In the genomic region with DNA sequence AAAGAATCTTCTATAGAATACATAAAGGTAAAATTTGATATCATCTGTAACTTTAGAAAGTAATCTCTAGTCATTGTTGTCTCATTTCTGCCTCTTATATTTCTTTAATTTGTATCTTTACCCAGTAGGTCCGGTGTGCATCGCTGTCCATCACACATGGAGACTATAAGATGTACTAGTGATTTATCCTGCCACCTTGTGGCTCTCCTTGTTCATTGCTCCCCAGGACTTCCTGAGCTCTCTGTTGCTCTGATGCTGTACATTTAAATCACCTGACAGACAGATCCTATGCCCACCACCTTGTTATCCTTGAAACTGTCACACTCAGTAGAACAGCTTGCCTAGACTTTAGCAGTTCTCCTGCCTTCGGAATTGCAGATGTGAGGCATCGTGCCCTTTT, we compare ENCODE assay signal across 8 mouse cellular contexts. TPM values are rescaled to one million over a fixed set of nuclear protein-coding genes. Genes with fewer than 3 reads are reported as not detected.
DNase-seq lines count a peak whose midpoint lies in the region; ATAC-seq and TF ChIP-seq lines count a peak whose summit lies in the region.

No protein-coding gene starts in this region.

- peak; percentile 19 to 69 (median 63); a peak in 4 of 6 replicates for TF ChIP-seq CTCF in MEL (IDR thresholded peaks at IDR 0.05 in 2 of 3, conservative IDR thresholded peaks at IDR 0.05 in 1 of 3; ENCODE audit: control insufficient read depth in 1 of 3, insufficient read depth in 1 of 3, low read depth in 2 of 3, low read length in 3 of 3, poor library complexity in 1 of 3, severe bottlenecking in 1 of 3)

- no peak overlapping the region for H3K4me3 ChIP-seq in kidney, embryonic 15.5 days (replicated peaks)
- no peak overlapping the region for H3K4me3 ChIP-seq in MEL (ENCODE audit: control insufficient read depth in 1 of 2, insufficient read depth in 1 of 2, low read depth in 2 of 2, low read length in 2 of 2)

- H3K79me2 ChIP-seq in MEL (ENCODE audit: control insufficient read depth, insufficient read depth, low read length, poor library complexity) = no peaks in the 10 kb centered on the region

- H3K27me3 ChIP-seq in kidney, embryonic 15.5 days = no peaks in the 10 kb centered on the region
- no peaks in the 10 kb centered on the region for H3K27me3 ChIP-seq in MEL (ENCODE audit: control insufficient read depth in 1 of 2, insufficient read depth in 2 of 2, low read length in 2 of 2)

- TF ChIP-seq EP300 in MEL (IDR thresholded peaks at IDR 0.05; ENCODE audit: low read depth in 1 of 2, low read length in 2 of 2) = no peak

- no peak overlapping the region for H3K9ac ChIP-seq in kidney, embryonic 15.5 days
- H3K9ac ChIP-seq in MEL (ENCODE audit: control insufficient read depth, low read depth, low read length, poor library complexity, severe bottlenecking) = no peak overlapping the region

- no peak overlapping the region for H3K4me2 ChIP-seq in kidney, embryonic 15.5 days

- H3K36me3 ChIP-seq in kidney, embryonic 15.5 days = peaks cover 81% of the 10 kb centered on the region
- peaks cover 0 to 21% of the 10 kb centered on the region in 2 experiments; a peak in 2 of 4 replicates for H3K36me3 ChIP-seq in MEL (ENCODE audit: control insufficient read depth in 1 of 2, insufficient read depth in 2 of 2, low read length in 2 of 2)

- ATAC-seq in kidney, embryonic 15.5 days (replicated peaks; ENCODE audit: low FRiP score) = no peak
- ATAC-seq in granulocyte monocyte progenitor cell, adult 5-6 weeks (replicated peaks; ENCODE audit: poor library complexity, severe bottlenecking) = peak; percentile 55; the same call in 1 of the 2 replicates
- no peak for ATAC-seq in erythroid progenitor cell, adult 5-6 weeks (replicated peaks; ENCODE audit: low FRiP score, poor library complexity, severe bottlenecking)

- H3K27ac ChIP-seq in kidney, embryonic 15.5 days = no peak overlapping the region
- no peak overlapping the region for H3K27ac ChIP-seq in MEL (ENCODE audit: control insufficient read depth, low read depth, low read length)

- no peaks in the 10 kb centered on the region for H3K9me3 ChIP-seq in kidney, embryonic 15.5 days (replicated peaks)
- H3K9me3 ChIP-seq in MEL (replicated peaks; ENCODE audit: insufficient read depth, low read length) = no peaks in the 10 kb centered on the region

- peak; percentile 43 for TF ChIP-seq RAD21 in MEL (IDR thresholded peaks at IDR 0.05; ENCODE audit: low read depth, low read length)

- 83% methylated on average over 4 of the region's 4 CpGs for WGBS in kidney, embryonic 15.5 days

- H3K4me1 ChIP-seq in kidney, embryonic 15.5 days = no peaks in the 10 kb centered on the region
- no peaks in the 10 kb centered on the region for H3K4me1 ChIP-seq in MEL (ENCODE audit: control insufficient read depth in 1 of 2, insufficient read depth in 2 of 2, low read length in 2 of 2)

- peak; percentile 11 for DNase-seq in kidney, adult 11 months
- DNase-seq in CD4-positive, CD25-positive, alpha-beta regulatory T cell, adult 2 months (ENCODE audit: low read depth, low spot score) = peak; percentile 68
- DNase-seq in MEL (ENCODE audit: low read depth, low spot score) = peak; percentile 63
- DNase-seq in lung, postnatal 14 days = peak; percentile 45
- no peak for DNase-seq in urinary bladder, postnatal 10 days (ENCODE audit: low spot score)

- TF ChIP-seq POLR2A in MEL (IDR thresholded peaks at IDR 0.05; ENCODE audit: control insufficient read depth in 1 of 2, insufficient read depth in 1 of 2, low read depth in 1 of 2, low read length in 2 of 2, poor library complexity in 1 of 2) = no peak

TF ChIP-seq in MEL, 35 proteins besides CTCF, POLR2A, EP300 and RAD21:
- no peak for TF ChIP-seq SIN3A (IDR thresholded peaks at IDR 0.05; ENCODE audit: low read length)
- TF ChIP-seq SMC3 (IDR thresholded peaks at IDR 0.05; ENCODE audit: low read depth, low read length) = peak; percentile 59
- TF ChIP-seq CHD2 (IDR thresholded peaks at IDR 0.05; ENCODE audit: low read length) = no peak

RNA-seq across cellular contexts. Expression of gene Hhex, which starts 16.3 kb away (rescaled TPM):
- 17.4 and 19.9 TPM in 2 replicates for polyA plus RNA-seq in kidney, embryonic 15.5 days (2015; fragmentation: Nextera tagmentation; extraction: Ambion mirVana)
- total RNA-seq in MEL (2012; rRNA removed) = not detected in 2 replicates
- polyA plus RNA-seq in MEL (2012; ENCODE audit: insufficient read depth in 1 of 2, insufficient read length in 2 of 2, low read depth in 1 of 2, low replicate concordance in 2 of 2, missing spikeins in 1 of 2) = not detected
- total RNA-seq in granulocyte monocyte progenitor cell, adult 5-6 weeks (2014; fragmentation: Nextera tagmentation) = 73.9 and 90.8 TPM in 2 replicates
- 18.9 and 22.1 TPM in 2 replicates for total RNA-seq in granulocyte monocyte progenitor cell, adult 5-6 weeks (2017)
- total RNA-seq in erythroid progenitor cell, adult 5-6 weeks (2015; ENCODE audit: low replicate concordance) = 21.3 and 21.8 TPM in 2 replicates
- 4.4 and 5.4 TPM in 2 replicates for total RNA-seq in erythroid progenitor cell, adult 5-6 weeks (2017; ENCODE audit: low replicate concordance)

RNA-seq across cellular contexts. Expression of gene Kif11, which starts 42.1 kb away (rescaled TPM):
- polyA plus RNA-seq in kidney, embryonic 15.5 days (2015; fragmentation: Nextera tagmentation; extraction: Ambion mirVana) = 60.8 and 60.9 TPM in 2 replicates
- 50.5 and 62.6 TPM in 2 replicates for total RNA-seq in MEL (2012; rRNA removed)
- 10 to 100 TPM; 44.8 to 50.1 TPM for polyA plus RNA-seq in MEL (2012; ENCODE audit: insufficient read depth in 1 of 2, insufficient read length in 2 of 2, low read depth in 1 of 2, low replicate concordance in 2 of 2, missing spikeins in 1 of 2)
- total RNA-seq in granulocyte monocyte progenitor cell, adult 5-6 weeks (2014; fragmentation: Nextera tagmentation) = 35.6 and 53.8 TPM in 2 replicates
- total RNA-seq in granulocyte monocyte progenitor cell, adult 5-6 weeks (2017) = 155 and 184 TPM in 2 replicates
- 409 and 470 TPM in 2 replicates for total RNA-seq in erythroid progenitor cell, adult 5-6 weeks (2015; ENCODE audit: low replicate concordance)
- 653 and 658 TPM in 2 replicates for total RNA-seq in erythroid progenitor cell, adult 5-6 weeks (2017; ENCODE audit: low replicate concordance)
